Mouse (Mus musculus) erythroid progenitor cell, adult 5-6 weeks (primary cell): ENCODE measurements at regions not wholly inside any gene's neighbourhood (a gene's known extent, or its start where the extent isn't known, plus 50 kb on each side); places are given as distances from the start of the nearest gene placed in this dataset.

Experiments used
- ATAC-seq: replicated peaks from 2 replicates; pipeline ENCODE4 v1.8.0; 2016; ENCODE audit warnings: moderate number of reproducible peaks, mild to moderate bottlenecking, moderate TSS enrichment, inconsistent platforms; ENCODE audit not compliant: poor library complexity, low FRiP score, severe bottlenecking

- ATAC-seq: no peak
Observed at GRCm38 (mm10) chr1:73097645-73098440, 82.1 kb upstream of the Tnp1 start.

- no peak for ATAC-seq
Observed at GRCm38 (mm10) chr1:73089636-73090035, 73.9 kb upstream of the Tnp1 start.

- no peak for ATAC-seq
Observed at GRCm38 (mm10) chr1:73088494-73088893, 72.8 kb upstream of the Tnp1 start.

GRCm38 (mm10) chr1:73084946-73085345 is 69.2 kb upstream of the Tnp1 start:
- ATAC-seq: no peak

- no peak for ATAC-seq
Observed at GRCm38 (mm10) chr1:73083396-73083795, 67.7 kb upstream of the Tnp1 start.

GRCm38 (mm10) chr1:73079518-73079917 is 63.8 kb upstream of the Tnp1 start:
- no peak for ATAC-seq

GRCm38 (mm10) chr1:73077156-73077555 is 61.4 kb upstream of the Tnp1 start:
- no peak for ATAC-seq

GRCm38 (mm10) chr1:73075699-73076373 is 60.1 kb upstream of the Tnp1 start:
- no peak for ATAC-seq

GRCm38 (mm10) chr1:73075159-73075558 is 59.5 kb upstream of the Tnp1 start:
- no peak for ATAC-seq

GRCm38 (mm10) chr1:73074525-73074924 is 58.8 kb upstream of the Tnp1 start:
- no peak for ATAC-seq

- ATAC-seq: no peak
Observed at GRCm38 (mm10) chr1:73072237-73072904, 56.7 kb upstream of the Tnp1 start.

GRCm38 (mm10) chr1:73070126-73070525 is 54.4 kb upstream of the Tnp1 start:
- no peak for ATAC-seq
